Mouse (Mus musculus) heart, adult 9 months (tissue): Measurements from ENCODE around the gene Hoxc12.

Experiments
- DNase-seq, 2 experiments: peaks; one replicate each; pipeline ENCODE4 v3.0.0; 2022; ENCODE audit warnings: low spot score in 2 of 2

Gene Hoxc12

GRCm38 (mm10) chr15:102936279-102936972, at the start of gene Hoxc12:
Gene Hoxc12 (plus strand): TSS chr15:102936757.
- no peak for DNase-seq

DNA sequence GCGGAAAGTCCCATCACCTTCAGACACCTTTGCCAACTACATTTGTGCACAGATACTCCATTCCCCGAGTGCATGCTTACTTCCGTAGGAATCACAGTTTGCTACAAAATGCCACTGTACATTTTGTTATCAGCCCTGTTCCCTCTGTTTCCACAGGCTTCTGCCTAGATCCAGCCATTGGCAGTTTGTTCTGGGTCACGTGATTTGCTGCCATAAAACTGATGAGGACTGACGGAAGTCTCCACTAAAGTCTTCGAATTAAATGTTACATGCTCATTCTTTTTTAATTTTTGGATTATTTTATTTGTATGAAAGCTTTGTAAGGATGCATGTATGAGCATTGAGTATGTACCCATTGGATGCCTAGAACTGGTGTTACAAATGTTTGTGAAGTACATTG, 41.4 kb upstream of the Hoxc12 start:
- no peak for DNase-seq

DNA sequence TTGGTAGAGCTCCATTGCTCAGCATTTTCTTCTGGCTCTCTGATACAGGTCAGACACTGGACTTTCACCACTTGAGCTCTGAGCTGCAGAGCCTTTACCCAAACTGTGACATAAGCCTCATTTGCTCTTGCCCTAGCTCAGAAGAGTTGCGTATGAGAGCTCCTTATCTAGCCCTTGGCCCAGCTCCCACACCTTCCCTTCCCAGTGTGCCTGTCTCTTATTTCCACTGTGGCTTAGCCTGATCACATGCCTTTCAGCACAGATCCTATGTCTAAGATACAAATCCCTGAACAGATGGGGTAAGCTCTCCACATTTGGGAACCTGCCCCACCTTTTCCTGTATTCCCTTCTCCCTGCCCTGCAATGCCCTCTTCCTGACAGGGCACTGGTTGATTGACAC, 31.6 kb upstream of the Hoxc12 start:
- DNase-seq = no peak

GRCm38 (mm10) chr15:102909536-102909935, 27.0 kb upstream of the Hoxc12 start:
- no peak for DNase-seq

GRCm38 (mm10) chr15:102910038-102910437, 26.5 kb upstream of the Hoxc12 start:
- DNase-seq = no peak

DNA sequence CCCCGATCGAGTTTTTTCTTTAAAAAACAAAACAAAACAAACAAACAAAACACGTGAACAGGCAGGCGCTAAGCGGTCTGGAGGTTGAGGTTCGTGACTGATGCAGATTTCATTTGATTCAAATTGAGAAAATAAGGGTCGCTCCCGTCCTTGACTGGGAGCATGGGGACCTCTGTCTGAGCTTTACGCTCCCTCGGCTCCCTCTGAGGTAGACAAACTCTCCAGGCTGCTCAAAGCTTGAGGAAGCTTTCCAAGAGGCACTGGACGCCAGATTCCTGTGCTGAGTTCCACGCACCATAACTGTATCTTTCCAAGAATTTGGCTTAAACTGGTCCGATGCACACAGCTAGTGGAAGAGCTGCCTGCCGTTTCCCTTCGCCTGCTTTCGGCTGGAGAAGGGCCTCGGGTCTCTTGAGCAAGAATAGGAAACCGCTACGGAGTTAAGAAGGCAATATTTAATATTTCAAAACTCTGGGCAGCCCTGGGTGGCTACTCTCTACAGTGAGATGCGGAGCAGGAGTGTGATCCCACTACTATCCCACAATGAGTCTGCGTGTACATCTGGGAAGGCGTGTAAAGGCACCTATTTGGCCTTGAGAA, 26.0 kb upstream of the Hoxc12 start:
- no peak for DNase-seq

DNA sequence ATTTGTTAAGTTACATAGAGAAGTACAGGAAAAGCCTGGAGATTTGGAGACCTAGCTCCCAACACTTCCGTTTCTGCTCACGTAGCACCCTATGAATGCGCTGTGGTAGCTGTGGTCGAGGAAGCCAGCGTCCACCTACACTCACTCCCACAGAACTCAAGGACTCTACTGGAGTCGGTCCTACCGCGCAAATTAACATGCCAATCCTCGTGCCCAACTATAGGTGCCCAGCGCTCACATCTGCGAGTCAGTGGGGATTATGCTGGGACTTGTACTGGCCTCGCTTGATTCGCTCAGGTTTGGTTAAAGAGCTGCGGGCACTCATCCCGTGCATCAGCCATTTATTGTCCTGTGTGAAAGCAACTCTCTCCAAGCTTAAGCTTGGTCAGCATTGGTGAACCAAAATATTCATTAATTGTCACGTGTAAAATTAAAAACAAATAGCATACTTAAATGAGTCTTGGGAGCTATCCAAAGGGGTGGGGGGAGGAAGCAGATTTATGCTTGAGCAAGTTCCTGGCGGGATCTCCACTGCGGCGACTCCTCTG, 23.4 kb upstream of the Hoxc12 start:
- no peak for DNase-seq

DNA sequence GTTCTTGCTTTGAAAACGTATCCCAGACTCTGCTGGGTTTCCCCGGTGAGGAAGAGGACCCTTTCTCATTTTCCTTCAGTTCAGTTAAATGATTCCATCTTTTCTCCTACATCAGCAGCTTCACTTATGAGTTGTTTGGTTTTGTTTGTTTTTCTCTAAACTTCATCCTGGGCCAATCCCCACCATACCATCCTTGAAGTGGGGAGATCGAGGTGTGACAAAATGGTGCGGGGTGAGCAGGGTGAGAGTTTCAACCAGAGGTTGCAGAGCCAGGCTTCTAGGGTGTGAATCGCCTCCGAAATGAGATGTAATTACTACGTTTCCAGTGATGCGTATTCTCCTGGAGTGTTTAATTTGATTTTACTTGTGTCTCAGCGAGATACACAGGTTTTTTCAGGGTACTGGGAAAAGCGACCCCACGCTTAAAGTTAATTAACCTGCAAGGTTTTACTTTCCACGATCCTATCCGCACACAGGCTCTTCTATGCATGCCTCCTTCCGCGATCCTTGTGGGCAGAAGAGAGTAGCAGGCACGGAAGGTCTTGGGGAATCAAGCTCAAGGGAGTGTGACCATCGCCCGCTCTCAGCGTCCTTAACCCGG, 18.5 kb upstream of the Hoxc12 start:
- no peak for DNase-seq

DNA sequence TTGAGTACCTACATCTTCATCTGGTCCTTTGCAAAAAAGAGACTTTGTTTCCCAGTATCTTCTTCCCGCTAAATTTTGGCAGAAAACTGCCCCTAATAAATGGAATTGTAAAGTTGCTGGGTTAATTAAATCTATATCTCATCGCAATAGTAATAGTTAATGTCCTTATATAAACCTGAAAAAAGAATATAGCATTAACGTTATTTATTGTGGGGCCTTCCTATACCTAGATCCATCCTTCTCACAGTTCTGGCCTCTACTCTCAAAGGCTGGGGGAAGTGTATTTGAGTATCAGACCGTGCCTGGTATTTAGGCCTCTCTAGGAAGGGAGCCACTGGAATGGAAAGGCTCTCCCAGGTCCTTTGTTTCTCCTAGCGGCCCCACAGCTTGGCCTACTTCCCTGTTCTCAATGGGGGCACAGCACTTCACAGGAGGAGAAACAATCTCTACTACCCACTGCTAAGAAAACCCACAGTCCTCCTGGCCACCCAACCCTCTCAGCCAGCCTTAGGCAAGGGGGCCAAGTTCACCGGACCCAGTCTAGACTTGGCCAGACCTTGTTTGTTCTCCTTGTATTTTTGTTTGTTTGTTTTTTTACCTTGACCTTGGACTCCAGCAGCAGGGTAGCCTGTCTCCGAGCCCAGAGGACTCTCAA, 17.8 kb upstream of the Hoxc12 start:
- DNase-seq = no peak

DNA sequence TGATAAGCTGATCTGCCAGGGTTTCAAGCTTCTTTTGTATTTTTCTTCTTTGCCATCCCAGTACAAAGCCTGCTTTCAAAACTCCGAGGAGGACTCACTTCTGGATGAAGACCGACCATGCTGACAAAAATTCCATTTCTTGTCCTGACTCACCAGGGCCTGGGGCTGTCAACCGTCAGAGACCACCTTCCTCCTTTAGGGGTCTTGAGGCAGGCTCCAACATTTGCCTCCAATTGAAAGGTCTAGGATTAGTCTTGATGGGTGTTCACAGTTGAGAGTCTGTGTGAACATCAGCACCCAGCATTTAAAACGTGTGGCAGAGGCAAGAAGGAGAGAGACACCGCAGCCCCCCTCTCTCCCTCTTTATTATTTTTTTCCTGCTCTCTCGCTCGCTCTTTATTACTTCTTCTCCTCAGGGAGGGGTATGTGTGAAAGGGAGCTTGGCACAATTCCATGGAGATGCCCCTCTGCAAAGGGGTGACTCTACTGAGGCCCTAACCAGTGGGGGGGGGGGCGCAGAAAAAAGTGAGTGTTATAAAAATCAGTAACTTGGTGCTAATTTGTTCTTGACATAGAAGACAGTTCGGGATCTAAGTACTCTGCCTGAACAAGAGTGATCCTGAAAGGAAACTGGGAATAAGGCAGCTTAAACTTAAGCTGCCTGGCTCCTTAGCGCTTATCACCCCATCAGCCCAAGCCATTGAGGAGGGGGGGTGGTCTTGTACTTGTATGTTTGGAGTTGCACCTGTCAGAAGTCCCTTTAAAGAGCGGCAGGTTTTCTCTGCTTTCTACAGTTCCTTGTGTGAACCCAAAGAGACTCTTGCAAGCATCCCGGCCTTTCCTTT, 17.0 kb upstream of the Hoxc12 start:
- DNase-seq = no peak

GRCm38 (mm10) chr15:102920619-102921018, 15.9 kb upstream of the Hoxc12 start:
- DNase-seq = peak; percentile 29 to 39

- DNase-seq = no peak
Measured at GRCm38 (mm10) chr15:102921053-102922011, 15.2 kb upstream of the Hoxc12 start, which contains the start of gene Hoxc13. Gene Hoxc13 (plus strand): TSS chr15:102921103.

DNA sequence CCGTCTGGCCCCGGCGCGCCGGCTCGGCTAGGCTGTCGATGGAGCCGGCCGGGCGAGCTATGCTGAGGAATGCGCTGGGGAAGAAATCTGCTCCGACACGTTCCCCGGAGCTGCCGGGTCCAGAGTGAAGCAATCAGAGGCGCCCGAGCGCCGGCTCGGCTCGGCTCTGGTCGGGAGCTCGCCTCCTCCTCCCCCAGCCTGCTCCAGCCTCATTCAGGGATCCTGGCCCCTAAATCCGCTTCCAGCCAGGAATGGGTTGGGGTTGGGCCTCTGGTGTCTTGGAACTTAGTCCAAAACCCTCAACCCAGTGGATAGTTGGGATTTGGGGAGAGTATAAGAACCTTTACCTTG, 14.6 kb upstream of the Hoxc12 start:
- no peak for DNase-seq

- no peak for DNase-seq
Measured at GRCm38 (mm10) chr15:102922636-102923500, 13.7 kb upstream of the Hoxc12 start.

GRCm38 (mm10) chr15:102927032-102927645, 9.4 kb upstream of the Hoxc12 start:
- no peak for DNase-seq

DNA sequence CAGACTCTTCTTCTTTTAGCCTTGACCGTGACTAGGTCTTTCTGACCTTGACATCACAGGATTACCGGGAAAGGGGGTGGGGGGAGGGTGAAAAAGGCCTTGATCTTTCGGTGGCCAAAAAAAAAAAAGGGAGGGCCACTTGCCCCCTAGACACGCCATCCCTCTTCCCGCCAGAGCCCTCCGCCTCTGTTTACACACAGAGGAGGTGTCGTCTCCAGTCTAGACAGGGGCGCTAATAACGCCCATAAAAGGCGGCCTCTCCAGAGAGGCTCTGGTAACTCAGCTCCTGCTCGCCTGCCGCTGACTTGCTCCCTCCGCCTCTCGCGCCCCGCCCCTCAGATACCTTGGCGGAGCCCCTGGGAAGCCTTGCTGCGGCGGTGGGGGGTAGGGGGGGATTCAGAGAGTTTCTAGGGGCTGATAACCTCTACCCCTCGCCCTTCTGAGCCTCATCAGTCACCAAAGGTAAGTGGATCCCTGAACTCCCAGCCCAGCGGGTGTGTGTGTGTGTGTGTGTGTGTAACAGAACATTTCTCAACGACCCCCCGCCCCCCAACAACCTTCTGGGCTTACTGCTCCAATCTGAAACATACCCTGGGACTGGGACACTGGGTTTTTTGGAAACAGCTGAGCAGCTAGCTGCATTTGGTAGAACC, 4.7 kb upstream of the Hoxc12 start:
- no peak for DNase-seq

- no peak for DNase-seq
Measured at GRCm38 (mm10) chr15:102934438-102934837, 2.1 kb upstream of the Hoxc12 start.

DNA sequence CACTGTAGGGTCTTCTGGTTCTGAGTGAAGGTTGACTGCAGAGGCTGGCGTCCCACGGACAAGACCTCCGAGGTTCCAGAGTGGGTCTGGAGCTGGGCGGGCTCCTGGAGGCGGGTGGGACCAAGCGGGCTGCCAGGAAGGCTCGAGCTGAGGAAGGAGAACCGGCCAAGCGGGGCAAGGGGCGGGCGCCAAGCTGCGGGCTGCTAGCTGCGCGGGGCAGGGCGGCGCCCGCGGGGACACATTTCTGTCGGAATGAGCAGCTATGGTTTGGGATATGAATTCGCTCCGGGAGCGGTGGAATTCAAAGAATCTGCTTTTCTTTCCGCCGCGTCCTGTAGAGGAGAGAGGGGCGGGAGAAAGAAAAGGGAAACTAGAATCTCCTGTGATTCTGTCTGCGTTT, 1.7 kb upstream of the Hoxc12 start:
- DNase-seq = no peak
